Mouse (Mus musculus) liver, postnatal 0 days (tissue): ENCODE data around the gene Tex36. TPM values are rescaled to one million over a fixed set of nuclear protein-coding genes. Genes with fewer than 3 reads are reported as not detected.

ENCODE experiments used
- ATAC-seq: fragments of 200-750 bp; cut with Nextera tagmentation; 2 replicates; pipeline ENCODE4 v1.8.0; 2017; ENCODE audit warnings: mild to moderate bottlenecking, moderate library complexity
- DNase-seq: peaks from one replicate; pipeline ENCODE4 v3.0.0-alpha.2; 2016
- H3K27ac ChIP-seq: fragments of 300-500 bp; sonication (generic); 2 replicates; pipeline ENCODE4 v1.5.1; 2014; ENCODE audit warnings: antibody characterized with exemption, moderate library complexity, mild to moderate bottlenecking, low read depth
- H3K27me3 ChIP-seq: fragments of 300-500 bp; sonication (generic); 2 replicates; pipeline ENCODE4 v1.6.1; 2014; ENCODE audit warnings: low read length, control low read depth, mixed read lengths; ENCODE audit not compliant: insufficient read depth
- H3K36me3 ChIP-seq: fragments of 300-500 bp; sonication (generic); replicated peaks from 2 replicates; pipeline ENCODE4 v1.6.1; 2014; ENCODE audit warnings: mild to moderate bottlenecking, control low read depth, low read length, moderate library complexity, mixed read lengths; ENCODE audit not compliant: insufficient read depth
- H3K4me1 ChIP-seq: fragments of 300-500 bp; sonication (generic); 2 replicates; pipeline ENCODE4 v1.6.1; 2014; ENCODE audit warnings: antibody characterized with exemption, mild to moderate bottlenecking, control low read depth; ENCODE audit not compliant: insufficient read depth
- H3K4me2 ChIP-seq: fragments of 300-500 bp; sonication (generic); 2 replicates; pipeline ENCODE4 v1.6.1; 2014; ENCODE audit warnings: low read depth, mild to moderate bottlenecking, low read length, moderate library complexity, mixed read lengths
- H3K4me3 ChIP-seq: fragments of 300-500 bp; sonication (generic); 2 replicates; pipeline ENCODE4 v1.5.1; 2014; ENCODE audit warnings: low read depth, low read length
- H3K9ac ChIP-seq: fragments of 300-500 bp; sonication (generic); replicated peaks from 2 replicates; pipeline ENCODE4 v1.6.1; 2014; ENCODE audit warnings: mild to moderate bottlenecking, moderate library complexity
- H3K9me3 ChIP-seq: fragments of 300-500 bp; sonication (generic); 2 replicates; pipeline ENCODE4 v1.6.1; 2016; ENCODE audit warnings: mild to moderate bottlenecking, control low read depth, low read length, mixed read lengths
- CTCF ChIP-seq: sonication (generic); IDR thresholded peaks from 2 replicates; pipeline ENCODE4 v1.5.1; 2016; ENCODE audit warnings: antibody characterized with exemption, low read depth
- EP300 ChIP-seq: IDR thresholded peaks from 2 replicates; pipeline ENCODE4 v1.6.1; 2016; ENCODE audit warnings: antibody characterized with exemption, low read depth, mild to moderate bottlenecking
- WGBS: fragments of 180-500 bp; shearing (Covaris S2); extraction: QIAGEN DNeasy Blood & Tissue Kit; methylation state at CpG from one replicate; pipeline ENCODE4 v1.1.7; 2014; ENCODE audit not compliant: insufficient replicate concordance; 5-methylcytosine and 5-hydroxymethylcytosine counted together
- polyA plus RNA-seq: library from polyadenylated mRNA; unstranded; fragments of >200 nt; fragmentation: Nextera tagmentation; extraction: Ambion mirVana; gene quantifications from 2 replicates; pipeline ENCODE4 v1.2.1, GENCODE M21; 2015

Tex36 gene
- polyA plus RNA-seq, 1 experiment from 2014 or later = not detected

GRCm38 (mm10) chr7:133576825-133577224 is 25.1 kb downstream of the Tex36 start:
- H3K9ac ChIP-seq = no peak overlapping the region
- H3K4me1 ChIP-seq = no peaks in the 10 kb centered on the region
- H3K4me2 ChIP-seq = no peak overlapping the region
- no peak overlapping the region for H3K27ac ChIP-seq
- ATAC-seq (no peak), DNase-seq (no peak)
- no peak for TF ChIP-seq CTCF
- TF ChIP-seq EP300 = no peak
- H3K27me3 ChIP-seq = no peaks in the 10 kb centered on the region
- H3K36me3 ChIP-seq = no peaks in the 10 kb centered on the region
- no peak overlapping the region for H3K4me3 ChIP-seq
- WGBS = 19% methylated on average over 4 of the region's 4 CpGs
- H3K9me3 ChIP-seq = no peaks in the 10 kb centered on the region

GRCm38 (mm10) chr7:133576281-133576680 is 25.7 kb downstream of the Tex36 start:
- WGBS = 60% methylated on average over 6 of the region's 6 CpGs

GRCm38 (mm10) chr7:133571927-133572326 is 30.0 kb downstream of the Tex36 start:
- WGBS = 35% methylated on average over 2 of the region's 3 CpGs
- Histone ChIP-seq H3K27ac (no peak overlapping the region), H3K9me3 (no peaks in the 10 kb centered on the region), H3K36me3 (no peaks in the 10 kb centered on the region), H3K4me3 (no peak overlapping the region), H3K9ac (no peak overlapping the region), H3K4me1 (no peaks in the 10 kb centered on the region), H3K27me3 (no peaks in the 10 kb centered on the region), H3K4me2 (no peak overlapping the region)
- no peak for DNase-seq
- TF ChIP-seq EP300 (no peak), CTCF (peak; percentile 36)
- ATAC-seq = no peak

More at GRCm38 (mm10) chr7:133576281-133576680, 25.7 kb downstream of the Tex36 start:
- no peak for TF ChIP-seq CTCF
- no peak for TF ChIP-seq EP300
- no peaks in the 10 kb centered on the region for H3K36me3 ChIP-seq
- H3K4me3 ChIP-seq = no peak overlapping the region
- no peak overlapping the region for H3K9ac ChIP-seq
- DNase-seq (no peak), ATAC-seq (no peak)
- H3K4me1 ChIP-seq = no peaks in the 10 kb centered on the region
- no peaks in the 10 kb centered on the region for H3K9me3 ChIP-seq
- H3K27me3 ChIP-seq = no peaks in the 10 kb centered on the region
- H3K27ac ChIP-seq = no peak overlapping the region
- no peak overlapping the region for H3K4me2 ChIP-seq

- no peak overlapping the region for H3K4me3 ChIP-seq
- no peak overlapping the region for H3K4me2 ChIP-seq
- H3K9me3 ChIP-seq = no peaks in the 10 kb centered on the region
- no peak for TF ChIP-seq CTCF
- no peak for TF ChIP-seq EP300
- no peaks in the 10 kb centered on the region for H3K4me1 ChIP-seq
- DNase-seq = no peak
- no peak for ATAC-seq
- H3K9ac ChIP-seq = no peak overlapping the region
- no peaks in the 10 kb centered on the region for H3K27me3 ChIP-seq
- no peaks in the 10 kb centered on the region for H3K36me3 ChIP-seq
- 79% methylated on average over 16 of the region's 16 CpGs for WGBS
- no peak overlapping the region for H3K27ac ChIP-seq
Observed at GRCm38 (mm10) chr7:133569194-133569880, 32.6 kb downstream of the Tex36 start.

DNA sequence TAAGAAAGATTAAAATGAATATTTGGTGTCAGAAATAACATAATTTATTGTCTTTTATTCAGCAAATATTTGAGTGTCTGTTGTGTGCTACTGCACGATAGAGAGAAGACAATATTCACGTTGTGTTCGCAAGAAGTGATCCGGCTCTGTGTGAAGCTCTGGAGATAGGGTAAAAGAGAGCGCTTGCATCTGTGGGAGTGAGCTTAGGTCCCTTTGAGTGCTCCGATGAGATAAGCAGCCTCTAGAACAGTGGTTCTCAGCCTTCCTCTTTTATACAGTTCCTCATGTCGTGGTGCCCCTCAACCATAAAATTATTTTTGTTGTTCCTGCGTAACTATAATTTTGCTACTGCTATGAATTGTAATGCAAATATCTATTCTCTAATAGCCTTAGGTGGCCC is 37.4 kb downstream of the Tex36 start:
- ATAC-seq (peak; percentile 79), DNase-seq (no peak)
- WGBS = 46% methylated on average over 8 of the region's 8 CpGs
- H3K9me3 ChIP-seq = no peaks in the 10 kb centered on the region
- no peaks in the 10 kb centered on the region for H3K4me1 ChIP-seq
- no peaks in the 10 kb centered on the region for H3K27me3 ChIP-seq
- no peak overlapping the region for H3K27ac ChIP-seq
- no peak; the same call in 1 of the 2 replicates for TF ChIP-seq EP300
- H3K9ac ChIP-seq = no peak overlapping the region
- no peak overlapping the region for H3K4me3 ChIP-seq
- H3K4me2 ChIP-seq = no peak overlapping the region
- no peaks in the 10 kb centered on the region for H3K36me3 ChIP-seq

- Histone ChIP-seq H3K36me3 (no peaks in the 10 kb centered on the region), H3K27ac (peak overlapping the region; percentile 61; the same call in 1 of the 2 replicates), H3K4me3 (no peak overlapping the region), H3K4me1 (no peaks in the 10 kb centered on the region), H3K4me2 (peak overlapping the region; percentile 32), H3K9me3 (no peaks in the 10 kb centered on the region), H3K9ac (no peak overlapping the region), H3K27me3 (no peaks in the 10 kb centered on the region)
- ATAC-seq (peak; percentile 88), DNase-seq (no peak)
- TF ChIP-seq CTCF (no peak), EP300 (peak; percentile 64)
- WGBS = 29% methylated on average over 3 of the region's 3 CpGs
Observed at GRCm38 (mm10) chr7:133563175-133563824, 38.7 kb downstream of the Tex36 start.
